Mouse (Mus musculus): ENCODE measurements at regions not wholly inside any gene's neighbourhood (a gene's known extent, or its start where the extent isn't known, plus 50 kb on each side); places are given as distances from the start of the nearest gene placed in this dataset.

DNA sequence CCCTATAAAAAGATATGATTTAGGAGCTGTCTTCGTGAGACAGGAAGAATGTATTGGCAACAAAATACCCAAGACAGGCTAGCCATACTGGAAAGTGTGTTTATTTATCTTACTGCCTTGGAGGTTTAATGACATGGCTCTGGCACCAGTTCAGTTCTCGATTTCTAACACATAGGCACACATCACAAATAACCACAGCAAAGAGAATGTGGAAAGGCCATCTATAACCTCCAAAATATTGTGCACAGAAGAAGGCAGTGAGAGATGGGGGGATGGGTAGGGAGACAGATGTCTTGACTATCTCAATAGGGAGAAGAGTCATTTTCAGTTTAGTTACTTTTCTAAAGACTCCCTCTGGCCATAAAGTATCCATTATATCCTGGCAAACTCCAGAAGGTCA, 90.5 kb downstream of the Minar1 start:
- Histone ChIP-seq H3K9ac (replicated peaks; ENCODE audit: low read length) (no peak overlapping the region), H3K27ac (replicated peaks; ENCODE audit: low read depth, low read length) (no peak overlapping the region), H3K9me3 (replicated peaks; ENCODE audit: control insufficient read depth, low read length) (no peaks in the 10 kb centered on the region), H3K36me3 (replicated peaks; ENCODE audit: control insufficient read depth, insufficient read depth, low read depth, low read length) (no peaks in the 10 kb centered on the region), H3K4me1 (ENCODE audit: control insufficient read depth, insufficient read depth, low read length) (no peaks in the 10 kb centered on the region), H3K27me3 (ENCODE audit: control insufficient read depth, insufficient read depth, low read length) (no peaks in the 10 kb centered on the region), H3K4me2 (ENCODE audit: low read depth, low read length) (no peak overlapping the region), H3K4me3 (ENCODE audit: low read depth, low read length) (no peak overlapping the region)
- no peak for DNase-seq (ENCODE audit: low spot score)
- 65% methylated on average over 2 of the region's 2 CpGs for WGBS
- ATAC-seq (replicated peaks; ENCODE audit: insufficient number of reproducible peaks, low FRiP score, low TSS enrichment, low read depth), result no peak

DNA sequence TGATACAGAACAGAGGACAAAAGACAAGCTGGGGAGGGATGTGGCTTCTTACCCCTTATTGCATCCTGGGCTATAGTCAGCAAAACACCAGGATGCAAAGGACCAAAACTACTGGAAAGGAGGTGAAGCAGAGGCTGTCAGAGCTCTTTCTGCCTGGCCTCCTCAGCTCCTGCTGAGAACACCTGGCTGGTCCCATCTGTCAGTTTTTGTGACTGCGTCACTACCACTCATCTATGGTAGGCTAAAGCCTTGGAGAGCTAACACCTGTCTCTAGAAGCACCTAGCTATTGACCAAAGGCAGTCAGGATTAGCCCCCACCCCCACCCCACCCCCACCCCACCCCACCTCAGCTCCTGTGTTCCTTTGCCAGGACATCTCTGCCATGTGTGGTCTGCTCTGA, 98.8 kb downstream of the Minar1 start:
- ATAC-seq (replicated peaks; ENCODE audit: insufficient number of reproducible peaks, low FRiP score, low TSS enrichment, low read depth) (no peak), DNase-seq (ENCODE audit: low spot score) (no peak)
- Histone ChIP-seq H3K27me3 (ENCODE audit: control insufficient read depth, insufficient read depth, low read length) (no peaks in the 10 kb centered on the region), H3K9ac (replicated peaks; ENCODE audit: low read length) (no peak overlapping the region), H3K9me3 (replicated peaks; ENCODE audit: control insufficient read depth, low read length) (no peaks in the 10 kb centered on the region), H3K27ac (replicated peaks; ENCODE audit: low read depth, low read length) (no peak overlapping the region), H3K4me1 (ENCODE audit: control insufficient read depth, insufficient read depth, low read length) (no peaks in the 10 kb centered on the region), H3K36me3 (replicated peaks; ENCODE audit: control insufficient read depth, insufficient read depth, low read depth, low read length) (no peaks in the 10 kb centered on the region), H3K4me2 (ENCODE audit: low read depth, low read length) (no peak overlapping the region), H3K4me3 (ENCODE audit: low read depth, low read length) (no peak overlapping the region)
- WGBS, result 80% methylated on average over 1 of the region's 1 CpGs

DNA sequence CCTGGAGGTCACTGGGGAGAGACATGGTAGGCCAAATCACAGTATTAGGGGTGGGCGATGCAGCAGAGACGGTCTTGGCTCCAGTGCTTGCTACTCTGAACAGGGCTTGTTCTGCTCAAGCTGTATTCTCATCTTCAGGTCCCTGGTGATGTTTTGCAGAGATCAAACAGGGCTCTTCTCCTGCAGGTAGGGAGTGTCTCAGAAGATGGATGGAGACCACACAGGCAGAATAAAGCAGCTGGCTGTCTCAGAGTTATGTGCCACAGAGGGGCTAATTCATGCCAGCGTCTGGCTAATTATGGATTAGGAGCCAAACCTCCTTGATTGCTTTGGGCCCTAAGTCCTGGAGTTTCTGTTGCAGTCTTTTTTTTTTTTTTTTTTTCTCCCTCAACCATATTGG, 99.2 kb downstream of the Minar1 start:
- Histone ChIP-seq H3K27ac (replicated peaks; ENCODE audit: low read depth, low read length) (no peak overlapping the region), H3K36me3 (replicated peaks; ENCODE audit: control insufficient read depth, insufficient read depth, low read depth, low read length) (no peaks in the 10 kb centered on the region), H3K4me3 (ENCODE audit: low read depth, low read length) (no peak overlapping the region), H3K9me3 (replicated peaks; ENCODE audit: control insufficient read depth, low read length) (no peaks in the 10 kb centered on the region), H3K27me3 (ENCODE audit: control insufficient read depth, insufficient read depth, low read length) (no peaks in the 10 kb centered on the region), H3K9ac (replicated peaks; ENCODE audit: low read length) (no peak overlapping the region), H3K4me1 (ENCODE audit: control insufficient read depth, insufficient read depth, low read length) (no peaks in the 10 kb centered on the region), H3K4me2 (ENCODE audit: low read depth, low read length) (no peak overlapping the region)
- WGBS, result 65% methylated on average over 3 of the region's 3 CpGs
- DNase-seq (ENCODE audit: low spot score) (no peak), ATAC-seq (replicated peaks; ENCODE audit: insufficient number of reproducible peaks, low FRiP score, low TSS enrichment, low read depth) (no peak)

DNA sequence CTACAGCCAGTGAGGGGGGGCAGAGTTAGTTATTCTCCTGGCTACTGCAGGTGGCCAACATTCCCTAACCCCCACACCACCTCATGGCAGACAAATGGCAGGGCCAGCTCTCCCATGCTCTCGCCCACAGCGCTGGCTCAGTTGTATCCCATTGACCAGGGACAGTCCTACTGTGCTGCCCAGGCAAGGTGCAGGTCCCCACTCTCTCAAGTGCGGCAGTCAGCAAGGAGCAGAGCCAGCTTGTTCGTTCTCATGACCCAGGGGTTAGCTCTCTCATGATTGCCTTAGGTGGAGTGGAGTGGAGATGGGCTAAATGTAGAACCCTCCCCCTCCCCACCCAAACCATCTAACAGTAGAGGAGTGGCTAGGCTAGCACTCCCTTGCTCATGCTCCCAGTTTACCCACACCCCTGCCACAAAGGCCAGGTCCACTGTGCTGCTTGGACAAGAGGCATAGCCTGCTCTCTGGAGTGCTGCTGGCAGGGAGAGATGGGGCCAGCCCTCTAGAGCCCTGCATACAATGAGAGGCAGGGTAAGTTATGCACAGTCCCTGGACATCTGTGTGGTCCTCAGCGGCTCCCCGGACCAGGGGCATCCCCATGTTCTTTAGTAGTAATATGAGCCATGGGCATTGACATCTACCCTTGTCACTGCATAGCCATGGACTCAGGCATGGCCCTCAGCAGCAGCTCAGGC, 114.4 kb downstream of the Minar1 start:
- H3K4me3 ChIP-seq (ENCODE audit: low read depth, low read length), result no peak overlapping the region
- no peak overlapping the region for H3K9ac ChIP-seq (replicated peaks; ENCODE audit: low read length)
- H3K4me1 ChIP-seq (ENCODE audit: control insufficient read depth, insufficient read depth, low read length), result no peaks in the 10 kb centered on the region
- 87% methylated on average over 6 of the region's 6 CpGs for WGBS
- no peak overlapping the region for H3K4me2 ChIP-seq (ENCODE audit: low read depth, low read length)
- ATAC-seq (replicated peaks; ENCODE audit: insufficient number of reproducible peaks, low FRiP score, low TSS enrichment, low read depth) (peak; percentile 46; the same call in 1 of the 2 replicates), DNase-seq (ENCODE audit: low spot score) (no peak)
- no peaks in the 10 kb centered on the region for H3K36me3 ChIP-seq (replicated peaks; ENCODE audit: control insufficient read depth, insufficient read depth, low read depth, low read length)
- H3K27ac ChIP-seq (replicated peaks; ENCODE audit: low read depth, low read length), result no peak overlapping the region
- H3K27me3 ChIP-seq (ENCODE audit: control insufficient read depth, insufficient read depth, low read length), result no peaks in the 10 kb centered on the region
- no peaks in the 10 kb centered on the region for H3K9me3 ChIP-seq (replicated peaks; ENCODE audit: control insufficient read depth, low read length)

DNA sequence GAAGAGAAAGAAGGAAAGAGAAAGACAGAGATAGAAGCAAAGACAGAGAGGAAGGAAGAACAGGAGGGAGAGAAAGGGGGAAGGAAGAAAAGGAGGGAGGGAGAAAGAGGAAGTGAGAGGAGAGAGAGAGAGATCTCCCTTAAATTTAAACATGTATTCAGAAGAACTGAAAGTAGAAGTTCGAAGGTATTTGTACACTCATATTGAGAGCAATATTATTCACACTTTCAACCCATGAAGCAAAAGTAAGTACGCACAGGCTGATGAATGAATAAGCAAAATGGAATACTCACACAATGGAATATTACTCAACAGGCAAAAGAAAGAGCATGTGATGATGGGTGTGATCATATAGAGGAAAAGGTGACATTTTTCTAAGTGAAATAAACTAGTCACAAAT, 120.8 kb downstream of the Minar1 start:
- Histone ChIP-seq H3K9ac (replicated peaks; ENCODE audit: low read length) (no peak overlapping the region), H3K36me3 (replicated peaks; ENCODE audit: control insufficient read depth, insufficient read depth, low read depth, low read length) (no peaks in the 10 kb centered on the region), H3K4me1 (ENCODE audit: control insufficient read depth, insufficient read depth, low read length) (no peaks in the 10 kb centered on the region), H3K27me3 (ENCODE audit: control insufficient read depth, insufficient read depth, low read length) (no peaks in the 10 kb centered on the region), H3K4me2 (ENCODE audit: low read depth, low read length) (no peak overlapping the region), H3K9me3 (replicated peaks; ENCODE audit: control insufficient read depth, low read length) (no peaks in the 10 kb centered on the region), H3K4me3 (ENCODE audit: low read depth, low read length) (no peak overlapping the region), H3K27ac (replicated peaks; ENCODE audit: low read depth, low read length) (no peak overlapping the region)
- DNase-seq (ENCODE audit: low spot score) (no peak), ATAC-seq (replicated peaks; ENCODE audit: insufficient number of reproducible peaks, low FRiP score, low TSS enrichment, low read depth) (no peak)
- WGBS, result 93% methylated on average over 2 of the region's 2 CpGs

DNA sequence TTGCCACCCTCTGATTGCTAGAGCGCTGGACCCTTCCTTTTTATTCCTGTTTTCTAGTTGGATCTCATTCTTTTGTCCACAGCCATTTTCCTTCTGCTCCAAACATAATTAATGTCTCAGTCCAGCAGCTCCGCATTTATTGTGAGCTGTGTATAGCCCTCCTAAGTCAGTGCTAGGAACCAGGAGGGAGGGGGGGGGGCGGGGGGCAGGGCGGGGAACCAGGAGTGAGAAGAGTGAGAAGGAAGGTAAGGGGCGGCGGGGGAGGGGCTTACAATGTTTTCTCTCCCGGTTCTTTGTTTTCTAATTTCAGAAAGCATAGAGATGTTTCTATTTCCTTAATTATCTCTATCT, 125.6 kb downstream of the Minar1 start:
- H3K27me3 ChIP-seq (ENCODE audit: control insufficient read depth, insufficient read depth, low read length), result no peaks in the 10 kb centered on the region
- H3K9me3 ChIP-seq (replicated peaks; ENCODE audit: control insufficient read depth, low read length), result no peaks in the 10 kb centered on the region
- no peak overlapping the region for H3K4me3 ChIP-seq (ENCODE audit: low read depth, low read length)
- WGBS, result 38% methylated on average over 5 of the region's 7 CpGs
- 0 out of 2 replicates have a peak, but pooled peaks have one; percentile 48 for ATAC-seq (replicated peaks; ENCODE audit: insufficient number of reproducible peaks, low FRiP score, low TSS enrichment, low read depth)
- no peak for DNase-seq (ENCODE audit: low spot score)
- H3K4me1 ChIP-seq (ENCODE audit: control insufficient read depth, insufficient read depth, low read length), result no peaks in the 10 kb centered on the region
- H3K9ac ChIP-seq (replicated peaks; ENCODE audit: low read length), result no peak overlapping the region
- H3K36me3 ChIP-seq (replicated peaks; ENCODE audit: control insufficient read depth, insufficient read depth, low read depth, low read length), result no peaks in the 10 kb centered on the region
- H3K27ac ChIP-seq (replicated peaks; ENCODE audit: low read depth, low read length), result no peak overlapping the region
- no peak overlapping the region for H3K4me2 ChIP-seq (ENCODE audit: low read depth, low read length)

DNA sequence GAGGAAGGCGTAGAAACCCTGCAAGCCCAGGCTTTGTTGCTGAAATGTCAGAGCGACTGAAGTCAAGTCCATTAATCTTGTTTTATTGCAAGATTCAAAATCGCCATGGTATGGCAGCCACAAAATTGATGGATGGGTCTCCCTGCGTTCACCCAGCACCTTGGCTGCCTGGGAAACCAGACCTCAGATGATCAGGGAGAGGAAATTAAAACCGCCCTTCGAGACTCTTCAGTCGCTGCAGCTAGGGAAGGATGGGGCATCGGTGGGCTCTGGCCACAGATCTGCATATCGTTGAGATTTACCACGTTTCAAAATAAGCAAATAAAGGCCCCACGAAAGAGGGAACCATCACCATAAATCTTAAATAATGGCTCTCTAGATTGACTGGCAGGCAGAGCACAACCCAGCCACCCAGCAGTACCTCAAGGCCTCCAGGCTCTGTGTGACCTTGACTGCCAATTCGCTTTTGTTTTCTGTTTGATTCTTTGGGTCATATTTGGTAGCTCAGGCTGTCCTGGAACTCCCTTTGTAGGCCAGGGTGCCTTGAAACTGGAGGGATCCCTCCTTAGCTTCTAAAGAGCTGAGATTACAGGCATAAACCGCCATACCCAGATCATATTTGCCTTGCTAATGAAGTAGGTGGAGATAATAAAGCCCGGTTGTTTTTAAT, 126.1 kb downstream of the Minar1 start:
- DNase-seq (ENCODE audit: low spot score) (no peak), ATAC-seq (replicated peaks; ENCODE audit: insufficient number of reproducible peaks, low FRiP score, low TSS enrichment, low read depth) (0 out of 2 replicates have a peak, but pooled peaks have one; percentile 18)
- H3K27ac ChIP-seq (replicated peaks; ENCODE audit: low read depth, low read length), result no peak overlapping the region
- H3K27me3 ChIP-seq (ENCODE audit: control insufficient read depth, insufficient read depth, low read length), result no peaks in the 10 kb centered on the region
- no peak overlapping the region for H3K9ac ChIP-seq (replicated peaks; ENCODE audit: low read length)
- H3K36me3 ChIP-seq (replicated peaks; ENCODE audit: control insufficient read depth, insufficient read depth, low read depth, low read length), result no peaks in the 10 kb centered on the region
- no peaks in the 10 kb centered on the region for H3K9me3 ChIP-seq (replicated peaks; ENCODE audit: control insufficient read depth, low read length)
- H3K4me3 ChIP-seq (ENCODE audit: low read depth, low read length), result no peak overlapping the region
- WGBS, result 58% methylated on average over 14 of the region's 14 CpGs
- no peak overlapping the region for H3K4me2 ChIP-seq (ENCODE audit: low read depth, low read length)
- no peaks in the 10 kb centered on the region for H3K4me1 ChIP-seq (ENCODE audit: control insufficient read depth, insufficient read depth, low read length)

DNA sequence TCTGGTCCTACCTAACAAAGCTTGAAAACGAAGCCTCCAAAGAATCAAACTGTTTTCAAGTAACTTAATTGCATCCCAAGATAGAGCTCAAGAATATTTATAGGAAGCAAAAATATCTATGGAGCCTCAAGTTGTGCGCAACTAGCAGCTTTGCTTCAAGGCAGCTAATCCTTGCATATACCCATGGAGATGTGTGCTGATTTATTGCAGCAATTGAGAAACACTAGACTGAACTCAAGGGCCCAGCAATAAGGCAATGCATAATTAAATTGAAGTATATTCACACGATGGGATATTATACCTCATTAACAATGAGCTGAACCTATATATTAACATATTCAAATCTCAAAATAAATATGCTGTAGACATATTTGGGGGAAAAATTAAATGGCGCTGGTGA, 135.3 kb downstream of the Minar1 start:
- 81% methylated on average over 4 of the region's 4 CpGs for WGBS
- no peak for ATAC-seq (replicated peaks; ENCODE audit: insufficient number of reproducible peaks, low FRiP score, low TSS enrichment, low read depth)
- no peaks in the 10 kb centered on the region for H3K27me3 ChIP-seq (ENCODE audit: control insufficient read depth, insufficient read depth, low read length)
- no peaks in the 10 kb centered on the region for H3K4me1 ChIP-seq (ENCODE audit: control insufficient read depth, insufficient read depth, low read length)
- H3K27ac ChIP-seq (replicated peaks; ENCODE audit: low read depth, low read length), result no peak overlapping the region
- H3K4me3 ChIP-seq (ENCODE audit: low read depth, low read length), result no peak overlapping the region
- no peaks in the 10 kb centered on the region for H3K9me3 ChIP-seq (replicated peaks; ENCODE audit: control insufficient read depth, low read length)
- H3K36me3 ChIP-seq (replicated peaks; ENCODE audit: control insufficient read depth, insufficient read depth, low read depth, low read length), result no peaks in the 10 kb centered on the region
- no peak overlapping the region for H3K4me2 ChIP-seq (ENCODE audit: low read depth, low read length)
- H3K9ac ChIP-seq (replicated peaks; ENCODE audit: low read length), result no peak overlapping the region
- DNase-seq (ENCODE audit: low spot score), result no peak
